Mouse (Mus musculus) mouse trophoblast stem cell (cell line): ENCODE results near the gene Slain2.

Experiments used
- in situ Hi-C, 2 experiments: fragments of 300-500 bp; cut with MseI, MboI; formaldehyde crosslinking; loops; 2 replicates in 1 of 2; 3 replicates in 1 of 2; pipeline ENCODE4 v1.15.1; 2025

Gene Slain2

GRCm38 (mm10) chr5:72948136-72948535 lies 34.0 kb downstream of the Slain2 start:
- in situ Hi-C loops = no loop called here

GRCm38 (mm10) chr5:72950252-72950651 lies 36.1 kb downstream of the Slain2 start:
- in situ Hi-C loops = no loop called here

- in situ Hi-C loops = no loop called here
Observed at GRCm38 (mm10) chr5:72953996-72954604, 40.0 kb downstream of the Slain2 start.

GRCm38 (mm10) chr5:72957281-72957680 lies 43.2 kb downstream of the Slain2 start:
- in situ Hi-C loops = no loop called here

GRCm38 (mm10) chr5:72960096-72960495 lies 46.0 kb downstream of the Slain2 start:
- in situ Hi-C loops = no loop called here

- in situ Hi-C loops = no loop called here
Observed at GRCm38 (mm10) chr5:72965706-72966105, 51.6 kb downstream of the Slain2 start.

- in situ Hi-C loops = no loop called here
Observed at GRCm38 (mm10) chr5:72972435-72972834, 58.3 kb downstream of the Slain2 start.

GRCm38 (mm10) chr5:72972934-72973333 lies 58.8 kb downstream of the Slain2 start:
- in situ Hi-C loops = no loop called here

- in situ Hi-C loops = loop anchor here in 1 of 2 experiments (25.0 kb wide), 1 partner anchor 413 kb away; no protein-coding TSS in a partner anchor
Observed at GRCm38 (mm10) chr5:72974602-72975001, 60.5 kb downstream of the Slain2 start, which contains the start of gene Gm10135. Gm10135 (minus strand) TSS chr5:72974702.

GRCm38 (mm10) chr5:72975996-72976395 lies 61.9 kb downstream of the Slain2 start:
- in situ Hi-C loops = loop anchor here in 1 of 2 experiments (25.0 kb wide), 1 partner anchor 411 kb away; no protein-coding TSS in a partner anchor

- in situ Hi-C loops = loop anchor here in 1 of 2 experiments (25.0 kb wide), 1 partner anchor 411 kb away; no protein-coding TSS in a partner anchor
Observed at GRCm38 (mm10) chr5:72976539-72976938, 62.4 kb downstream of the Slain2 start.

GRCm38 (mm10) chr5:72984091-72984490 lies 70.0 kb downstream of the Slain2 start:
- in situ Hi-C loops = loop anchor here in 1 of 2 experiments (25.0 kb wide), 1 partner anchor 403 kb away; no protein-coding TSS in a partner anchor

GRCm38 (mm10) chr5:72987786-72988185 lies 73.7 kb downstream of the Slain2 start:
- in situ Hi-C loops = loop anchor here in 1 of 2 experiments (25.0 kb wide), 1 partner anchor 400 kb away; no protein-coding TSS in a partner anchor

GRCm38 (mm10) chr5:72989756-72990155 lies 75.7 kb downstream of the Slain2 start:
- in situ Hi-C loops = loop anchor here in 1 of 2 experiments (25.0 kb wide), 1 partner anchor 398 kb away; no protein-coding TSS in a partner anchor

GRCm38 (mm10) chr5:72992474-72992873 lies 78.4 kb downstream of the Slain2 start:
- in situ Hi-C loops = loop anchor here in 1 of 2 experiments (25.0 kb wide), 1 partner anchor 395 kb away; no protein-coding TSS in a partner anchor

- in situ Hi-C loops = loop anchor here in 1 of 2 experiments (25.0 kb wide), 1 partner anchor 393 kb away; no protein-coding TSS in a partner anchor
Observed at GRCm38 (mm10) chr5:72994424-72994823, 80.3 kb downstream of the Slain2 start.

GRCm38 (mm10) chr5:72994928-72995327 lies 80.8 kb downstream of the Slain2 start:
- in situ Hi-C loops = loop anchor here (5.0 to 25.0 kb wide), 2 partner anchors 392 to 398 kb away; no protein-coding TSS in a partner anchor

GRCm38 (mm10) chr5:72995379-72995778 lies 81.3 kb downstream of the Slain2 start:
- in situ Hi-C loops = loop anchor here (5.0 to 25.0 kb wide), 2 partner anchors 392 to 398 kb away; no protein-coding TSS in a partner anchor

GRCm38 (mm10) chr5:72998546-72998945 lies 84.4 kb downstream of the Slain2 start:
- in situ Hi-C loops = loop anchor here (5.0 to 25.0 kb wide), 2 partner anchors 389 to 401 kb away; no protein-coding TSS in a partner anchor

- in situ Hi-C loops = no loop called here
Observed at GRCm38 (mm10) chr5:73004046-73004445, 89.9 kb downstream of the Slain2 start.

GRCm38 (mm10) chr5:73006784-73007581 lies 92.9 kb downstream of the Slain2 start, which contains the start of gene Slc10a4:
Slc10a4 (plus strand) TSS chr5:73006883.
- in situ Hi-C loops = no loop called here

- in situ Hi-C loops = no loop called here
Observed at GRCm38 (mm10) chr5:73007582-73007959, 93.5 kb downstream of the Slain2 start.
